Mouse (Mus musculus): ENCODE data around the gene Rala.

Rala gene

DNA sequence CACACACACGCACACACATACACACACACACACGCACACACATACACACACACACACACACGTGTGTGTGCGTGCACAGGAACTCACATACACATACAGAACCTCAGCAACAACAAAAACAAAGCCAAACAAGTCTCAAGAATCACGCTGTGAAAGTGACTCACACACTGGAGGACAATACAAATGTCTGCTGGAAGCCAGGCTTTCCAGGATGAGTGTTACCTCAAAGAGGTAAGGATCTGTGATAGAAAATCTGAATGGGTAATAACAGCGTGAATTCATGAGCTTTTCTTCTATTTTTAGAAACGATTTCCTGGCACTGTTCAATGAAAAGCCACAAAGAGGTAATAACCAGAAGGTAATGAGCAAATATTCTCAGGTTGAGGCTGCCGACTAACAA lies 59.8 kb downstream of the Rala start:
- DNase-seq (ENCODE audit: low spot score in 2 of 2), result no peak

DNA sequence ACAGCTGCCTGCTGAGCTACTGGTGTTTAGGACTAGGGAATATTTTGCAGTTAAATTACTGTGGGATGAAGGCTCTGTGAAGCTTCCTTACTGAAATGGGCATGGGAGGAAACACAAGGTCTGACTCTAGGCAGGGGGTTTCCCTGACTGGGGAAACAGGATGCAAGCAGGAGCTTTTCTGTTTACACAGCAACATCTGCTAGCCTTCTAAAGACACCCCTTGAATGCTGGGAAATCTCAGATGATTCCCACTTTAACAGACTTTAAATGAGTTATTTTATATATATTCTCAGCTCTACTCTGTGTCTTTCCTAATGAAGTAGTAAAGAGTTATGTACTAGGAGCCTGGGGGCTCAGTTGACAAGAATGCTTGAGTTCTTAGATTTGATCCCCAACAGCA lies 65.0 kb downstream of the Rala start:
- no peak for DNase-seq (ENCODE audit: low spot score in 2 of 2)

DNA sequence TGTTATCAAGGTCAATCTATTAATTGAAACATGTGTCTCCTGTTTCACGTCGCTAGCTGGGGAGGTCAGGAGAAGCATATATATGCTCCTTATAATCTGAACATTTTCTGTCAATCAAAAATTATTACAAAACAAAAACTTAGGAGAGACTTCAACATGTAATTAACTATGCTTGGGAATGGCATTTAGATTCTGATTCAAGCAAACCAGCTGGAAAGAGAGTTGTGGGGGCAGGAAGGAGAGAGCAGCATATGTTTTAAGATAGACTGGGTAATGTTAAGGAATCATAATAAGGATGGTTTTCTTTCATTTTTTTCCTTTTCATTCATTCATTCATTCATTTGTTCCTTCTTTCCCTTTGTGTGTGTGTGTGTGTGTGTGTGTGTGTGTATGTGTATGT lies 77.3 kb downstream of the Rala start:
- DNase-seq (ENCODE audit: low spot score in 2 of 2), result no peak

DNA sequence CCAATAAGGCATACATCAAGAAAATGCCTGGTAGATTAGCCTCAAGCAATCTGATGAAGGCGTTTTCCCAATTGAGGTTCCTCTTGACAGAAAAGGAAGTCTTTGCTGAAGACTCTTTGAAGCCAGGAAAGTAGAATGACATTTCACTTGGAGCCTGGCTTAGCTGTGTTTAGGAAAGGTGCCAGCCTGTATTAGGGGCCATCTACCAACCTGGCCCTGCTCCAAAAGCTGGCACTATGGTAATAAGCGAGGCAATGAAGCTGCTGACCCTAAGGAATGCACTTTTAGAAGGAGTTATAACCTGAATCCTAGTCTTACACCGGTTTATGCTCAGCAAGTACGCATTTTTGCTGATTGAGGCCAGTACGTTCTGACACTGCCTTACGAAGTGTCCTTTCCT lies 83.5 kb downstream of the Rala start:
- DNase-seq (ENCODE audit: low spot score in 2 of 2), result peak in 1 of 2 experiments; percentile 11

DNA sequence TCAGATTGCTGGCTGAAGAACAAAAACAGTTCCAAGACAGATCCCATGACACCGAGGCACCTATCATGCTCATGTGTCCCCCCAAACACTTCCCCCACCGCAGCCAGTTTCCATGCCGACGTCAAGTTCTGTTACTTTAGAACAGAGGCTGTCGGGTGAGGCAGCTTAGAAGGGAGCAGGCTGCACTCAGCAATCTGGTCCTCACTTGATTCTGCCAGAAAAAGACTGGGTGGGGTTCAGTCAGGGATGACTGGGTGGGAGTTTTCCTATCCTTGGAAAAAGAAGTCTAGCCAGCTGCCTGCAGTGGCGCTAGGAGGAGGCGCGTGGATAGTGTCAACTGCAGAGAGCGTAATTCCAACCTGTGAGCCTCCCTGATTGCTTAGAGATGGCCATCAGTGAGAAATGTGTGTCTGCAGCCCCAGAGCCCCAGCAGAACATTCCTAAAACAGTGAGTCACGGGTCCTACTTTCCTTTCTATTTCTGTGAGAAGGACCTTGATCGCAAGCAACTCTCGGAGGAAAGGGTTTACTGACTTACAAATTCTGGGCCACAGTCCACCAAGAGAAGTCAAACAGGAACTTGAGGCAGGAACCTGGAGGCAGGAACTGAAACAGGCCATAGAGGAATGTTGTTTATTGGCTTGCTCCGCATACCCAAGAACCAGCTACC lies 84.5 kb downstream of the Rala start:
- no peak for DNase-seq (ENCODE audit: low spot score in 2 of 2)

DNA sequence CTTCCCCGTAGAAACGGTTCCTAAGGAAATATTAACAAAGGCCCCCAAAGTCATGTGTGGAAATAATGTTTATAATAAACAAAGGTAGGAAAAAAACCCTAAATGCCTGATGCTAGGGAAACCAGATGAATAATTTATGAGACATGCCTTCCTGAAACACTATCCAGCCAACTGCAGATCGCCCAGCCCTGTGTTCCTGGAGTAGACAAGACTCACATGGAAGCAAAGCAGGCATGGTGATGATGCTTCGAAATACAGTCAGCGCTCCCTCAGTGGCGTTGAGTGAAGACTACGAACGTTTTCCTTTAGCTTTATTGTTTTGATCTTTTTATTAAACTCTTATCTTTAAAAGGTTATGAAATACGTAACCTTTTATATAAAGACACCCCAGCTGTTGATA lies 87.0 kb downstream of the Rala start:
- DNase-seq (ENCODE audit: low spot score in 2 of 2), result no peak

DNA sequence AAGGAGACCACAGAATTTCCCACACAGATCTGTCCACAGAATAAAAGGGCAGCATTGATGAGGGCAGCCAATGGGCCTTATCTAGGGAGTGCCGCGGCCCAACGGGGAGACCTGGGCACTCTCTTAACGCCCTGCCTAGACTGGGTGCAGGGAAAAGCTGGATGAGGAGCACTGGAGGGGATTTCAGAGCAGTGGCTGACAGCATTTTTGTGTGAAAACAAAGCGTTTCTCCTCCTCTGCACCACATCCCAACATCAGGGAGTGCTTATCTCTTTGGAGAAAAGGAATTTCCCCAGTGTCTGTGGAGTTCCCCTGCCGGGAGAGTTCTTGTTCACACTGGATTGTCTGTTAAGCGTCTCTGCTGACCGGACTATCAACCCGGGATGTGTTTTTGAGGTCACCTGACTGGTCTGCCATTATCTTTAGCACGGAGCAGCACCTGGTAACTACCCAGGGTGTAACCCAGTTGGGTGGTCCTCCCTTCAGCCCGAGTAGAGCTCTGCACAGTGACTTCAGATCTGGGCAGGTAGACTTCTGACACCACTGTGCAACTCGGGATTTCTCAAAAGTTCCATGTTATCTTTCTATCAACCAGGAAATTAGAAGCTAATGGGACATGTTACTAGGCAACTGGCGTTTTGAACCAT lies 88.4 kb downstream of the Rala start:
- no peak for DNase-seq (ENCODE audit: low spot score in 2 of 2)

DNA sequence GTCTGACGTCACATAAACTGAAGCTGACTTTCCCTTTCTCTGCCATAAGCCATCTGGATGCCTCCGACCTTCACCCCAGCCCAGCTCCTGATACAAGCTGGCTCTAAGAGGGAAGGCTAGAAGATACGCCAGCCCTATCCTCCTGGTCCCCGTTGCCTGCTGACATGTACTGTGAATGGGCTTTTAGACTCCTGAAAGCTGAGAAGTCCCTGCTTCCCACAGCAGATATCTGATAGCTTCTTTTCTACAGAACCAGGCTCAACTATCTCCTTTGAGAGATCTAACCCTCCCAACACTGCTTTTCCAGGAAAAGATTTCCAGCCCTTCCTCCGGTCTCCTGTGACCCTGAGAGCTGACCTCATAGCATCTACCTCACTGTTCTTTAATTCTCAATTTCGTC lies 89.3 kb downstream of the Rala start:
- no peak for DNase-seq (ENCODE audit: low spot score in 2 of 2)

DNA sequence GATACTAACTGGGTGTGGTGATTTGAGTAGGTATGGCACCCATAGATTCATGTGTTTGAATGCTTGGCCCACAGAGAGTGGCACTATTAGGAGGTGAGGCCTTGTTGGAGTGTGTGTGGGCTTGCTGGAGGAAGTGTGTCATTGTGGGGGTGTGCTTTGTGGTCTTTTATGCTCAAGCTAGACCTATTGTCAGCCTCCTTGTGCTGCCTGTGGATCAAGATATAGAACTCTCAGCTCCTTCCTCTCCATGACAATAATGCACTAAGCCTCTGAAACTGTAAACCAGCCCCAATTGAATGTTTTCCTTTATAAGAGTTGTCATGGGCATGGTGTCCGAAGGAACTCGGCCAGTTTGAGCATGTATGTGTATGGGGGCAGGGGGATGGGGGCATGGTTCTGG lies 100.7 kb downstream of the Rala start:
- DNase-seq (ENCODE audit: low spot score in 2 of 2), result no peak

DNA sequence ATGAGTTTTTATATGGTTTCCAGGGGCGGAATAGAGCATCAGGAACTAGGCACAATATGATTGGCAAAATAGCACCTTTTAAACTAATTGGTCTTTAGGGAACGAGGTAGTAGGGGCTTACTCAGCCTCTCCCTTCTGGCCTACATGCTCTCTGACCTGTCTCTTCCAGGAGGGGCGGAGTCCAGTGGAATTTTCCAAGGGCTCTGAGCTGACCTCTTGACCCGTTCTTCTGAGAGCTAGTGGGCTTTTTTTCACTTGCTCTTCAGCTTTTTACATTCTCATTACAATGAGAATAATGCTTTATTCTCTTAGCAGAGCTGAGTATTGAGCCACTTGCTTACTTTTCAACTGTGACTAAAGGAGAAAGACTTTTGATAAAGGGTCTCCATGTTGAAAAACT lies 101.3 kb downstream of the Rala start:
- DNase-seq (ENCODE audit: low spot score in 2 of 2), result no peak

DNA sequence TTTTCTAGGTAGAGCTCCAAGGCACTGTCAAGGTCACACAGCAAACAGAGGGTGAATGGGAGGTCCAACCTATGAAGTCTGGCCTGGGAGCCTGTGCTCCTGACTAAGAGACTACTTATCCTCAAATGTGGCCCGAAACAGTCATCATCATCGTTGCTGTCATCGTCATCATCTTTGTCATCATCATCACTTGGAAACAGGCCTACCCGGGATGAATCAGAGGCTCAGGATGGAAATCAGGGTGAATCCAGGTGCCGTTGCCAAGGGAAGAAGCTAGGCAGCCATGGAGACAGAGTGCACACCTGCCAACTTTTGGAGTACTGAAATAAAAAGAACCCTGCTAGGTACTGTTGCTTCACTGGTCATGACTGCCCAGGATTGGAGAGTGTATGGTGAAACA lies 104.9 kb downstream of the Rala start:
- DNase-seq (ENCODE audit: low spot score in 2 of 2), result no peak

DNA sequence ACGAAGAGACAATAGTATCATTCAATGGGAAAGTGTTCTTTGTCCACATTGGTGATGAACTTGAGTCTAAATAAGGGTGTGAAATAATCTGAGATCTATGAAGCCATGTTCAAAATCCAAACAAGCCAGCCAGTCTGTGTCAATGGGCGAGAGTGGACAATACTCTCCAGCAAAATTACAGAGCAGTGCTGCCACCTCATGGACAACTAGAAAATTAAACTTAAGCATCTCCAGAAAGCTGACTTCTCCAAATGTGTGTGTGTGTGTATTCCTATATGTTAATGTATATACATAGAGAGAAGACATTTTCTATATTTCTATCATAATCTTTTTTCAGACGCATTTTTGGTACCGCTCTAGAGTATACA lies 105.6 kb downstream of the Rala start:
- DNase-seq (ENCODE audit: low spot score in 2 of 2), result peak; percentile 46 to 60

DNA sequence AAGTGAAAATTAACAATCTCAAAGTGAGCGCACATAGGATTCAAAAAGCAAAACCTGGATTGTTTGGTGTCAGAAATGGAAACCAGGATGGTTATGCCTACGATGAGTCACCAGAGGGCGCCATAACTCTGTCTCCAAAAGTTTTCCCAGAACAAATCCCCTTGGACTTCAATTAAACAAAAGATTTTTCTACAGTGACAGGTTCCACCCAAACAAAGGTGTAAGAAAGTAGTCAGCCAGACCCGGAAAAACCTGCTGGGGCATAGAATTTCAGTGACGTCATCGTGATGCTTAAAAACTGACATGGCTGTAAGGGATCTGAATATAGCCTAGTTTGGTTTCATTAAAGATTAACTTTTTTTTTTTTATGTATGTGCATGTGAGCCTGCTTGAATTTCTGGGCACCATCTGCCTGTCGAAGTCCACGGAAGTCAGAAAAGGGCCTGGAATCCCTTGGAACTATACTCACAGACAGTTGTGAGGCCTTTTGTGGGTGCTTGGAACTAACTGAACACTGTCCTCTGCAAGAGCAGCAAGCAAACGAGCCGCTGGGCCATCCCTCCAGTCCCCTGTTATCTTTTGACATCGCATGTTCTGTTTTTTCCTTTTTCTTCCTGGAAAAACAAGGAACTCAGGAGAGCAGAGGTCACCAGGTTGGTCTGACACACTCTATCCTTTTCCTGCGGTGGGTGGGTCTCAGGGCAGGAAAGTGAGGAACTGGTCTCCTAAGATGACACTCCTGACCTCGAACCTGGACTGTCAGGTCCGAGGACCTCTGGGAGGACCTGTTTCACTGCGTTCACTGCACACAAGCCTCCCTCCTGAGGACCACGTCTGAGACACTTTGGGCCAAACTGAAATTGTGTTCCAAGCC lies 106.2 kb downstream of the Rala start:
- DNase-seq (ENCODE audit: low spot score in 2 of 2), result peak in 1 of 2 experiments; percentile 32

DNA sequence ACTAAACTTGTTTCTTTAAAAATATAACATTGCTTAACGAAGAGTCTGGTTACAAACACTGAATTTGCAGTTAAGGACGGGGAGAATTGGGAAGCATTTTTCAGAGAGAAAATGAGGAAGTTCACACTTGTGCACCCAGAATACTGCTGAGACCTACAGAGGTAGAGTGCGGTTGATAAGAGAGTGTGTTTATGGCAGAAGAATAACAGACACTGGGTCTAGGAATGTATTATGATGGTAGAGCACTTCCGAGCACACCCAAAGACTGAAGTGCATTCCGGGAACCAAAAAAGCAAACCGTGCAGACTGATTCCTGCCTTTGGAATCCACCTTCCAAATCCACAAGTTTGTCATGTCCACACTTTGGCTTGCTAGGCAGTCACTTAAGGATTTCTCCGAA lies 107.2 kb downstream of the Rala start:
- no peak for DNase-seq (ENCODE audit: low spot score in 2 of 2)

DNA sequence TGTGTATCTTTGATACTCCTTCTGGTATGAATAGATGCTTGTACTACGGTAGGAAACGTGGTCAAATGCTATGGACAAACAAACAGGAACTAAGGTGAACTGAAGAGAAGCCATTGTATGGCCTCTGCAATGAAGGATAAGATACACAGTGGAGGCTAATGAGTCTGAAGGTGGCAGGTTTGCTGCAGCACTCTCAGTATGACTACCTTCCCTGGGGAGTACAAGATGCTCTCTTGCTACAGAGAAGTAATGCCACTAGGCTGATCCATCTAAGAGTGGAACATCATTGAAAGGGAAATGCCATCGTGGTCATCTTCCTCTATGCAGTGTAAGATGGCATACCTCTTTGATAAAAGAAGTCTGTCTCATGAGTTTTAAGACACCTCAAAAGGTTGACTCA lies 111.1 kb downstream of the Rala start:
- no peak for DNase-seq (ENCODE audit: low spot score in 2 of 2)
